Mouse (Mus musculus) gastrocnemius, postnatal 10 days (tissue): ENCODE measurements at regions not wholly inside any gene's neighbourhood (a gene's known extent, or its start where the extent isn't known, plus 50 kb on each side); places are given as distances from the start of the nearest gene placed in this dataset.
A peak's percentile ranks its signal among the peaks of the same experiment; 100 is the strongest.

ENCODE experiments used
- DNase-seq: peaks from one replicate; pipeline ENCODE4 v3.0.0; 2021; ENCODE audit warnings: mixed read lengths

- no peak for DNase-seq
Measured at GRCm38 (mm10) chr13:47764802-47765597, 496.0 kb upstream of the Id4 start.

GRCm38 (mm10) chr13:47768963-47769527 lies 492.0 kb upstream of the Id4 start:
- no peak for DNase-seq

GRCm38 (mm10) chr13:47777206-47778099 lies 483.6 kb upstream of the Id4 start:
- DNase-seq: no peak

GRCm38 (mm10) chr13:47778218-47779009 lies 482.6 kb upstream of the Id4 start:
- DNase-seq: no peak

GRCm38 (mm10) chr13:47784406-47784805 lies 476.6 kb upstream of the Id4 start:
- no peak for DNase-seq

- peak; percentile 24 for DNase-seq
Measured at GRCm38 (mm10) chr13:47797859-47798258, 463.2 kb upstream of the Id4 start.

DNA sequence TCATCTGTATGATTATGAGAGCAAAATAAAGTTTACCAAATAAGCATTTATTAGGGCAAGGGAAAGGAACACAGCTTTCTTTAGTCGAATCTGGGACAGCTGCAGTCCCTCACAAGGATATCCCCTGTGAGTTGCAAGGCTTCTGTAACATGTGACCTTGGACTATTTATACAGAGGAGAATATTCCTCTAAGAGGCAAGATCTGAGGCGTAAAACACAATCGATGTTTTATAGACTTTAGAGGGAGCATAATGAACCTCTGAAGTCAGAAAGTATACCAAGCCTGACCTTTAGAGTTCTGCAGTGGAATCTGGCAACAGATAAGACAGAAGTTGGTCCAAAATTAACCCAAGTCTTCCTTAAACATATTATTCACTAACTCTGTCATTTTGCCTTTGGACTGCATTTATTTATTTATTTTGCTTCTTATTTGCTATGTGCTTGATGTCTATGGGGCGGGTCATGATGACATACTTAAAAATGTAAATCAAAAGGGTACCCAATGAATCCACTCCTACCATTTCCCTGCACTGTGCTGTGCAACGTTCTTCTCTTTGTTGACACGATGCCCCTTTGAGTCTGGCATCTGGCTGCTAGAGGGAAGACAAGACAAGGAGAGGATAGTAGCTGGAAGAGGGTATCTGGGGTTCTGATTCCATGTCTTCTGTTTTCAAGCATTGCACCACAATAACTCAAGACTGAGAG lies 449.2 kb upstream of the Id4 start:
- DNase-seq: no peak

DNA sequence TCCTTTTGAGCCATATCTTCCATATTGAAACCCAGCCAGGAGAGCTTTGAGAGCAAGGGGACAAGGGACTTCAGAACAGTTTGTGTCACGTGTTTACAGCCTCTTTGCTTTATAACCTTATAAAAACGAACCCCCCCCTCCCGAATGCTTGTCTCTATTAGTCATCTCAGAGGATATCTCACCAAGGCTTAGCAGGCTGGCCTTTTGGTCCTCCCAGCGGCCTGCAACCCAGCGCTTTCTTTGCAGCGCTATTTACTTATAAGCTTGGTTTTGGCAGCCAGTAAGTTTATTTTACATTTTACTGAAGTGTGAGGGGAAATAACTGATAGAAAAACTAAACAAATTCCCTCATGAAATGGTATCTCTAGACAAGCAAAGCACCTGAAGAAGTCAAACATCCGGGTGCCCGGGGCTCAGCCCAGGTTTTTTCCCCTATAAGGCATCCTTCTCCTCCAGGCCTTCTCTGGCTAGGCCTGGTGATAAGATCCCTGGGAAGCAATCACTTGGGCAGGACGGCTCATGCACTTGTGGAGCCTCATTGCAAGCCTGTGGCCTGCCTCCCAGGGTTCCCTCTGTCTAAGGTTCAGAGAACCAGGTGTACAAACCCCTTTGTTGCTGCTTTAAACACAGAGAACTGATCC lies 442.0 kb upstream of the Id4 start:
- DNase-seq: no peak

- peak; percentile 50 for DNase-seq
Measured at GRCm38 (mm10) chr13:47836491-47836890, 424.5 kb upstream of the Id4 start.

- no peak for DNase-seq
Measured at GRCm38 (mm10) chr13:47842418-47842817, 418.6 kb upstream of the Id4 start.

DNA sequence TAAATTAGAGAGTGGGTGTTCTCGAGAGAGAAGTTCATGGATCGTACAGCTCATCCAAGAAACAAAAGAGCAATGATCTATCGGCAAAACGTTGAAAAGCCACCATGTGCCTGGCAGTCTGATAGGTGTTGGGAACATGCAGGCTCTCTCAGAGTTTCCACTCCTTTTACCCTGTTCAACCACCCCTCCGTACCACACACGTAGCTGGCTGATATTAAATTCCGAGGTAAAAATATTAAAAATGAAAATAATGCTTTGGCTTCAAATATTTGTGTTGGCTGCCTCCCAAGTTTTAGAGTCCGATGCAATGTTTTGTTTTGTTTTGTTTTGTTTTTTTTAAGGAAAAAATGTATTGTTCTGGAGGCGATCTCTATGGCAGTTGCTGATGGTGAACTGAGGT lies 418.0 kb upstream of the Id4 start:
- DNase-seq: no peak

- no peak for DNase-seq
Measured at GRCm38 (mm10) chr13:47843541-47844267, 417.3 kb upstream of the Id4 start.

- no peak for DNase-seq
Measured at GRCm38 (mm10) chr13:47846713-47847112, 414.3 kb upstream of the Id4 start.

GRCm38 (mm10) chr13:47848371-47849188 lies 412.4 kb upstream of the Id4 start:
- no peak for DNase-seq

GRCm38 (mm10) chr13:47855422-47856108 lies 405.5 kb upstream of the Id4 start:
- DNase-seq: no peak

- no peak for DNase-seq
Measured at GRCm38 (mm10) chr13:47858946-47859345, 402.1 kb upstream of the Id4 start.

- no peak for DNase-seq
Measured at GRCm38 (mm10) chr13:47860316-47860715, 400.7 kb upstream of the Id4 start.

- no peak for DNase-seq
Measured at GRCm38 (mm10) chr13:47862896-47863295, 398.1 kb upstream of the Id4 start.

- DNase-seq: no peak
Measured at GRCm38 (mm10) chr13:47868656-47869055, 392.4 kb upstream of the Id4 start.
